Comparison of ENCODE assay signal across 20 mouse cellular contexts in the genomic region with DNA sequence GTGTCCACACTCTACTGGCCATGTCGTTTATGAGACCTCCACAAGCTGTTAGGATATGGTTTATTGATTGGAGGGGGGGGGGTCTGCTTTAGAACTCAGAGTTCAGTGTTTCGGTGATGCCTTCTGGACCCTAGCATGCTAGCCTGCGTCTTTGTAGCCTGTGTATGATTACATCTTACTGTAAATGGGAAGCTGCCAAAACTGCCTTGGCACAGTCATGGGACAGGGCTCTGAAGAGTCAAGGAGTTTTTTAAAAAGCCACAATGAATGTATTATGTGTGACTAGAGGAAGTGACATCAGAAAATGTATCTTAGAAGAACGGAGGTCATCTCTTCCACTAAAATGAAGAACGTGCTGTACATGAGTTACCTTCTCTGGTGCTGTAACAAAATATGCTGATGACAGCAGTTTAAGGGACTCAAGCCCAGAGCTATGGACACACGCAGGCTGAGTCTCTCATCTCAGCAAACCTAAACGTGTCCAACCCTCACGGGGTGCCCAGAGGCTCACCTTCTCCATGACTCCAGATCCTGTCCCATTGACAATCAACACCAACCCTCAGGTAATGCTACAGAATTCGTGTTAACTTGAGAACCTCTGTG. TPM values are rescaled to one million over a fixed set of nuclear protein-coding genes. Genes with fewer than 3 reads are reported as not detected.
DNase-seq lines count a peak whose midpoint lies in the region; ATAC-seq and TF ChIP-seq lines count a peak whose summit lies in the region.
"Had no signal": no experiment of that assay in that cellular context is flagged by ENCODE, and none has a peak within 500 bp of the region (broad histone marks: within the 10 kb centered on the region; RNA-seq: fewer than 3 reads in every experiment).

No protein-coding gene starts in this region.

- H3K36me3 ChIP-seq in lung, embryonic 14.5 days (ENCODE audit: insufficient read depth): no peaks in the 10 kb centered on the region
- H3K36me3 ChIP-seq in ES-E14 (ENCODE audit: control insufficient read depth, insufficient read depth, low read length, poor library complexity, severe bottlenecking): no peaks in the 10 kb centered on the region
- no peaks in the 10 kb centered on the region for H3K36me3 ChIP-seq in hindbrain, embryonic 16.5 days (ENCODE audit: control insufficient read depth, insufficient read depth, low read length)
- H3K36me3 ChIP-seq: embryonic facial prominence, embryonic 12.5 days; heart, embryonic 12.5 days; hindbrain, embryonic 10.5 days; intestine, embryonic 15.5 days had no signal

- peak; percentile 24 for DNase-seq in adrenal gland, postnatal 14 days
- DNase-seq in adrenal gland, postnatal 4 days (ENCODE audit: low spot score in 2 of 2): no peak
- peak; percentile 74 for DNase-seq in lung, embryonic 14.5 days
- no peak for DNase-seq in lung, postnatal 25 days (ENCODE audit: low spot score)
- no peak for DNase-seq in ES-E14 (ENCODE audit: low read depth, low spot score)
- DNase-seq in thymus, postnatal 14 days: no peak
- DNase-seq: cerebellum, adult 18-20 months; left cerebral cortex, postnatal 4 days; right cerebral cortex, adult 18-20 months; spleen, adult 18-20 months had no signal

- peaks cover 4% of the 10 kb centered on the region; the same call in 1 of the 2 replicates for H3K4me1 ChIP-seq in lung, embryonic 14.5 days (ENCODE audit: insufficient read depth)
- H3K4me1 ChIP-seq in ES-E14 (ENCODE audit: control insufficient read depth in 2 of 2, insufficient read depth in 2 of 2, low read length in 2 of 2, poor library complexity in 1 of 2): no peaks in the 10 kb centered on the region
- H3K4me1 ChIP-seq in hindbrain, embryonic 16.5 days (ENCODE audit: control insufficient read depth, insufficient read depth, low read depth, low read length): no peaks in the 10 kb centered on the region
- H3K4me1 ChIP-seq: embryonic facial prominence, embryonic 12.5 days; heart, embryonic 12.5 days; intestine, embryonic 15.5 days had no signal

- in situ Hi-C loops in ES-E14 (cut with MboI; ENCODE audit: low sequenced_read_pairs in 2 of 2, unreplicated experiment in 2 of 2): no loop called here

- H3K27me3 ChIP-seq in lung, embryonic 14.5 days (ENCODE audit: insufficient read depth, low read length): no peaks in the 10 kb centered on the region
- H3K27me3 ChIP-seq in hindbrain, embryonic 16.5 days (replicated peaks; ENCODE audit: control insufficient read depth, insufficient read depth, low read length): no peaks in the 10 kb centered on the region
- H3K27me3 ChIP-seq: embryonic facial prominence, embryonic 12.5 days; heart, embryonic 12.5 days; intestine, embryonic 15.5 days had no signal

- H3K9ac ChIP-seq in lung, embryonic 14.5 days: no peak overlapping the region
- H3K9ac ChIP-seq in ES-E14 (ENCODE audit: insufficient read depth, low read depth, low read length, poor library complexity, severe bottlenecking): no peak overlapping the region
- H3K9ac ChIP-seq in hindbrain, embryonic 16.5 days (ENCODE audit: low read depth, low read length): no peak overlapping the region
- H3K9ac ChIP-seq: embryonic facial prominence, embryonic 12.5 days; heart, embryonic 12.5 days; intestine, embryonic 15.5 days had no signal

- no peak for TF ChIP-seq CTCF in lung, embryonic 14.5 days (IDR thresholded peaks at IDR 0.05; ENCODE audit: low read depth)

- H3K4me2 ChIP-seq in lung, embryonic 14.5 days: no peak overlapping the region
- no peak overlapping the region for H3K4me2 ChIP-seq in hindbrain, embryonic 16.5 days (ENCODE audit: low read length)
- H3K4me2 ChIP-seq: embryonic facial prominence, embryonic 12.5 days; heart, embryonic 12.5 days; intestine, embryonic 15.5 days; liver, embryonic 11.5 days had no signal

- H3K27ac ChIP-seq in lung, embryonic 14.5 days (ENCODE audit: low read depth): no peak overlapping the region
- H3K27ac ChIP-seq in ES-E14 (ENCODE audit: insufficient read depth, low read depth, low read length, poor library complexity, severe bottlenecking): no peak overlapping the region
- no peak overlapping the region for H3K27ac ChIP-seq in hindbrain, embryonic 16.5 days (ENCODE audit: low read depth, low read length)
- H3K27ac ChIP-seq: embryonic facial prominence, embryonic 12.5 days; hindbrain, embryonic 10.5 days; intestine, embryonic 15.5 days; kidney, postnatal 0 days had no signal

- WGBS in lung, embryonic 14.5 days: 51% methylated on average over 9 of the region's 9 CpGs
- WGBS in hindbrain, embryonic 16.5 days: 81% methylated on average over 9 of the region's 9 CpGs

- no peak overlapping the region for H3K4me3 ChIP-seq in lung, embryonic 14.5 days (ENCODE audit: low read depth, low read length)
- no peak overlapping the region for H3K4me3 ChIP-seq in ES-E14 (ENCODE audit: insufficient read depth in 1 of 2, low read depth in 1 of 2, low read length in 2 of 2, poor library complexity in 1 of 2, severe bottlenecking in 1 of 2)
- no peak overlapping the region for H3K4me3 ChIP-seq in hindbrain, embryonic 16.5 days (ENCODE audit: low read length)
- H3K4me3 ChIP-seq: embryonic facial prominence, embryonic 12.5 days; heart, embryonic 12.5 days; hindbrain, embryonic 10.5 days; intestine, embryonic 15.5 days; megakaryocyte, embryonic 14.5 days had no signal

- no peaks in the 10 kb centered on the region for H3K9me3 ChIP-seq in lung, embryonic 14.5 days (ENCODE audit: low read depth, low read length)
- no peaks in the 10 kb centered on the region for H3K9me3 ChIP-seq in ES-E14 (ENCODE audit: control insufficient read depth, insufficient read depth, low read depth, low read length)
- H3K9me3 ChIP-seq in hindbrain, embryonic 16.5 days (ENCODE audit: control insufficient read depth, low read length): no peaks in the 10 kb centered on the region
- H3K9me3 ChIP-seq: embryonic facial prominence, embryonic 12.5 days; intestine, embryonic 15.5 days had no signal

- peak; percentile 85 for ATAC-seq in lung, embryonic 14.5 days (ENCODE audit: insufficient read depth)
- ATAC-seq in hematopoietic stem cell, adult 5-6 weeks (replicated peaks in 1 of 2; ENCODE audit: insufficient read depth in 1 of 2, low FRiP score in 2 of 2, low TSS enrichment in 1 of 2, low read depth in 1 of 2, poor library complexity in 2 of 2, severe bottlenecking in 2 of 2): peak; percentile 63
- ATAC-seq in hindbrain, embryonic 16.5 days: no peak
- ATAC-seq: midbrain, embryonic 16.5 days had no signal

TF ChIP-seq in ES-E14, 5 proteins besides CTCF, POLR2A, EP300 and RAD21:
- no peak for TF ChIP-seq ZNF384 (IDR thresholded peaks at IDR 0.05; ENCODE audit: low read depth, low read length)
- TF ChIP-seq MAFK (IDR thresholded peaks at IDR 0.05; ENCODE audit: insufficient read depth, low read depth, low read length): peak; percentile 64

RNA-seq across cellular contexts. Expression of gene Abcd3, which starts 26.4 kb away (rescaled TPM):
- total RNA-seq in adrenal gland, postnatal 14 days (2021): 137 and 169 TPM in 2 replicates
- total RNA-seq in adrenal gland, postnatal 4 days (2021): 10 to 100 TPM; 79.9 to 85.4 TPM
- polyA plus RNA-seq in lung, embryonic 14.5 days (2014; fragmentation: Nextera tagmentation; extraction: Ambion mirVana): 78.0 and 78.7 TPM in 2 replicates
- total RNA-seq in ES-E14 (2012; rRNA removed): 17.1 and 21.6 TPM in 2 replicates
- 38.8 and 43.3 TPM in 2 replicates for total RNA-seq in hematopoietic stem cell, adult 5-6 weeks (2017)
- 84.4 and 85.7 TPM in 2 replicates for polyA plus RNA-seq in hindbrain, embryonic 16.5 days (2015; fragmentation: Nextera tagmentation; extraction: Ambion mirVana)

Comparison
In these comparisons a context has a peak if more than half of its experiments do, and no peak if none do; other contexts are left out.
1. DNase-seq: peak in adrenal gland, postnatal 14 days (single experiment) and lung, embryonic 14.5 days (single experiment); none in adrenal gland, postnatal 4 days (0 of 2), lung, postnatal 25 days (single experiment), ES-E14 (single experiment) and thymus, postnatal 14 days (single experiment).